Mouse (Mus musculus): Measurements from ENCODE around the gene Chit1. TPM values are rescaled to one million over a fixed set of nuclear protein-coding genes. Genes with fewer than 3 reads are reported as not detected.

Gene Chit1
- 0.13 TPM in 1 of 2 replicates, not detected in the other for polyA plus RNA-seq (2014; fragmentation: Nextera tagmentation; extraction: Ambion mirVana)

- Histone ChIP-seq H3K9ac (ENCODE audit: low read length) (no peak within 1 kb of the TSS), H3K4me1 (ENCODE audit: control insufficient read depth, insufficient read depth, low read length) (peaks cover 2% of the 10 kb centered on the region; the same call in 1 of the 2 replicates), H3K27ac (ENCODE audit: low read depth, low read length) (no peak within 1 kb of the TSS), H3K27me3 (replicated peaks; ENCODE audit: control insufficient read depth, insufficient read depth, low read length) (no peaks in the 10 kb centered on the region), H3K36me3 (ENCODE audit: control insufficient read depth, insufficient read depth, low read length) (no peaks in the 10 kb centered on the region), H3K4me3 (ENCODE audit: low read depth, low read length) (no peak within 1 kb of the TSS), H3K9me3 (replicated peaks; ENCODE audit: control insufficient read depth, low read length) (no peaks in the 10 kb centered on the region), H3K4me2 (ENCODE audit: low read length) (no peak within 1 kb of the TSS)
- DNase-seq (ENCODE audit: low spot score), result no peak
- no peak for ATAC-seq
- 78% methylated on average over 4 of the region's 4 CpGs for WGBS
Measured at GRCm38 (mm10) chr1:134110979-134111378, at the start of gene Chit1. TSS of gene Chit1 (plus strand) at chr1:134111242.

DNA sequence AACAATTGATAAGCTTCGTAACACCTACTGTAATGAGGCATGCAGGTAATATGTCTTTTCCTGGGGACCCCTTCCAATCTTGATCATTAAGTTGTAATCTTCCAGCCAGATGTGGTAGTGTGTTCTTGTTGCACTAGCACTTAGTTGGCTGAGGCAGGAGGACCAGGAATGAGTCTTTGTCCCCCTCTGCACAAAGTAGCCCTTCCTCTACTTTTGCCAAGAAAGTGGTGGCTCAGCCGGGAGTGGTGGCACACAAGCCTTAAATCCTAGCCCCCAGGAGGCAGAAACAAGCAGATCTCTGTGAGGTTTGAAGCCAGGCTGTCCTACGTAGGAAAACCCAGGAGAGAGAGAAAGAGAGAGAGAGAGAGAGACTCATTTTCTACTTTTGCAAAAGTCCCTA is 49.1 kb upstream of the Chit1 start:
- Histone ChIP-seq H3K9me3 (replicated peaks; ENCODE audit: control insufficient read depth, low read length) (no peaks in the 10 kb centered on the region), H3K27ac (ENCODE audit: low read depth, low read length) (peak overlapping the region; percentile 97), H3K36me3 (ENCODE audit: control insufficient read depth, insufficient read depth, low read length) (no peaks in the 10 kb centered on the region), H3K27me3 (replicated peaks; ENCODE audit: control insufficient read depth, insufficient read depth, low read length) (no peaks in the 10 kb centered on the region), H3K9ac (ENCODE audit: low read length) (peak overlapping the region; percentile 55; the same call in 1 of the 2 replicates), H3K4me2 (ENCODE audit: low read length) (peak overlapping the region; percentile 57), H3K4me1 (ENCODE audit: control insufficient read depth, insufficient read depth, low read length) (peaks cover 58% of the 10 kb centered on the region), H3K4me3 (ENCODE audit: low read depth, low read length) (no peak overlapping the region)
- DNase-seq (ENCODE audit: low spot score), result no peak
- ATAC-seq, result no peak
- WGBS, result 23% methylated on average over 3 of the region's 3 CpGs

DNA sequence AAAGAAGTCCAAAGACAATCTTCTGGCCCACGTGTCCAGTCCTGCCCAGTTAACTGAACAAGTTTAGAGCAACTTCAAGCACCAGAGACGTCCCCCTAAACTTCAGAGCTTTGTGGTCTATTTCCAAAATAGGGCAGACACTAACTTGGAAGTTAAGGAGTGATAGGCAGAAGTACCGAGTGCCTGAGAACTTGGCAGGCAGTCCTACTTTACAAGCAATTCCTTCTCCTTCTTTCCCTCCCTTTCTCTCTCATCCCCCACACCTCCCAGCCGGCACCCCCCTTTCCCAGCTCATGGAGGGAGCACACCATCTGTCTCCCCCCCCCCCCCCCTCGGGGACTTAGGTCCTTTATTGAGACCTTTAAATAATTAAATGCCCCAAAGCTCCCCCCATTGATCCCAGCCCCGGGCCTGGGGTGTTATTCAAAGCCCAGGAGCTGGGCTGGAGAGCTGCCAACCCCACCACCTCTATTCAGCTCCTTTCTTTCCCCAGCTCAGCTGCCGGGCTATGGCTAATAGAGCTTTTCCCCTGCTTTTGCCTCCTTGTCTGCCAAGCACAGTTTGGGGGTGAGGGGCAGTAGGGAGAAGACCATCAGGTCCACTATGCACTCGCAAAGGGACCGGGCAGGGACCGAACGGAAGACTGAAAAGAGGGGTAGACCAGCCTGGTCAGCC is 48.5 kb upstream of the Chit1 start:
- DNase-seq (ENCODE audit: low spot score) (peak; percentile 96), ATAC-seq (peak; percentile 62)
- H3K9me3 ChIP-seq (replicated peaks; ENCODE audit: control insufficient read depth, low read length), result no peaks in the 10 kb centered on the region
- H3K4me2 ChIP-seq (ENCODE audit: low read length), result peak overlapping the region; percentile 57
- H3K27me3 ChIP-seq (replicated peaks; ENCODE audit: control insufficient read depth, insufficient read depth, low read length), result no peaks in the 10 kb centered on the region
- H3K36me3 ChIP-seq (ENCODE audit: control insufficient read depth, insufficient read depth, low read length), result no peaks in the 10 kb centered on the region
- peak overlapping the region; percentile 17; the same call in 1 of the 2 replicates for H3K9ac ChIP-seq (ENCODE audit: low read length)
- H3K4me3 ChIP-seq (ENCODE audit: low read depth, low read length), result no peak overlapping the region
- WGBS, result under 1% methylated on average over 9 of the region's 11 CpGs
- peaks cover 62% of the 10 kb centered on the region for H3K4me1 ChIP-seq (ENCODE audit: control insufficient read depth, insufficient read depth, low read length)
- peak overlapping the region; percentile 97 for H3K27ac ChIP-seq (ENCODE audit: low read depth, low read length)

DNA sequence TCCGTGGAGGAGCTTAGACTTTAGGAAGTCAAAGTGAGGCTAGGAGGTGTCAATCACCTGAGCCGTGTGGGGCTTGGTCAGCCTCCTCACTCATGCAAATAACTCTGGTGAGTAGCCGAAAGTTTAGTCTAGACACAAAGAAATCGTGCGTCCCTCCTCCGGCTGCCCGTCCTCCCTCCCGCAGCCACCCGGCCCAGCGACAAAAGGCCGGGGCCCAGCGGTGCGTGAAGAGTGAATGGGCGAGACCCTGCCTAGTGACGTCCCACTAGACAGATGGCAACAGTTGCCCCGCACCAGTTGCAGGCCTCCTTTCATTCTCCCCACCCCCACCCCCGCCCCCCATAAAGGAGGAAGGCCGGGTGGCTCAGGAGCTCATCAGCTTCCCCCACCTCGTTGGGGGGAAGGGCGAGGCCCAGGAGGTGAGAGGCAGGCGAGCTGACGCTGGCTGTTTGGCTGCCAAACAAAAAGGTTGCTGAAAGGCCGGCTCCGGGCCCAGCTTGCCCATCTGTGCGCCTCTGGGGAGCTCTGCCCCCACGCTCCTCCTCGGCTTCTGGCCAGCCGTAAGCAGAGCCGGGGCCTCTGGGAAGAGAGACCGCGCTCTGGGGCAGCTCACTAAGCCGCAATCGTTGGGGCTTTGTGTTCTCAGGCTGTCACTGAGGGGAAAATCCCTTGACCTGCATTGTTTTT is 47.8 kb upstream of the Chit1 start:
- WGBS, result under 1% methylated on average over 32 of the region's 33 CpGs
- Histone ChIP-seq H3K9ac (ENCODE audit: low read length) (peak overlapping the region; percentile 17), H3K27me3 (replicated peaks; ENCODE audit: control insufficient read depth, insufficient read depth, low read length) (no peaks in the 10 kb centered on the region), H3K36me3 (ENCODE audit: control insufficient read depth, insufficient read depth, low read length) (no peaks in the 10 kb centered on the region), H3K4me2 (ENCODE audit: low read length) (peak overlapping the region; percentile 37), H3K9me3 (replicated peaks; ENCODE audit: control insufficient read depth, low read length) (no peaks in the 10 kb centered on the region), H3K4me3 (ENCODE audit: low read depth, low read length) (no peak overlapping the region), H3K4me1 (ENCODE audit: control insufficient read depth, insufficient read depth, low read length) (peaks cover 62% of the 10 kb centered on the region), H3K27ac (ENCODE audit: low read depth, low read length) (peak overlapping the region; percentile 97)
- peak; percentile 96 for DNase-seq (ENCODE audit: low spot score)
- ATAC-seq, result peak; percentile 78

DNA sequence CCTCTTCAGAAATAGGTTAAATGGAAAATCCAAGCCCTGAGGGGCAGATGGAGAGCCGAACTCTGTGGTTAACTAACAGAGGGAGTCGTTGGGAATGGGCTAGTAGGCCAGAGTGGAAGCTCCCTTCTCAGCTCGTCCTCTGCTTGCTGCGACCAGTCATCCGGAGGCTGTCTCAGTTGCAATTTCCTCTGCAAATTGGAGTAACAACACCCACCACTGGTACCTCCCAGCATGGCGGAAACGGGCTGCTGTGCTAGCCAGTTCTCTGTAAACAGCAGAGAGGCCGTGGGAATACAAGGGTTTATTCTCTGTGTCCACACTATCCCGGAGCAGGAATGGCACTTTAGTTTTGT is 47.3 kb upstream of the Chit1 start:
- WGBS, result 2% methylated on average over 9 of the region's 9 CpGs
- Histone ChIP-seq H3K9ac (ENCODE audit: low read length) (peak overlapping the region; percentile 17), H3K9me3 (replicated peaks; ENCODE audit: control insufficient read depth, low read length) (no peaks in the 10 kb centered on the region), H3K27ac (ENCODE audit: low read depth, low read length) (peak overlapping the region; percentile 97), H3K36me3 (ENCODE audit: control insufficient read depth, insufficient read depth, low read length) (no peaks in the 10 kb centered on the region), H3K4me3 (ENCODE audit: low read depth, low read length) (no peak overlapping the region), H3K4me1 (ENCODE audit: control insufficient read depth, insufficient read depth, low read length) (peaks cover 62% of the 10 kb centered on the region), H3K27me3 (replicated peaks; ENCODE audit: control insufficient read depth, insufficient read depth, low read length) (no peaks in the 10 kb centered on the region), H3K4me2 (ENCODE audit: low read length) (peak overlapping the region; percentile 37)
- DNase-seq (ENCODE audit: low spot score) (no peak), ATAC-seq (peak; percentile 6; the same call in 1 of the 2 replicates)

DNA sequence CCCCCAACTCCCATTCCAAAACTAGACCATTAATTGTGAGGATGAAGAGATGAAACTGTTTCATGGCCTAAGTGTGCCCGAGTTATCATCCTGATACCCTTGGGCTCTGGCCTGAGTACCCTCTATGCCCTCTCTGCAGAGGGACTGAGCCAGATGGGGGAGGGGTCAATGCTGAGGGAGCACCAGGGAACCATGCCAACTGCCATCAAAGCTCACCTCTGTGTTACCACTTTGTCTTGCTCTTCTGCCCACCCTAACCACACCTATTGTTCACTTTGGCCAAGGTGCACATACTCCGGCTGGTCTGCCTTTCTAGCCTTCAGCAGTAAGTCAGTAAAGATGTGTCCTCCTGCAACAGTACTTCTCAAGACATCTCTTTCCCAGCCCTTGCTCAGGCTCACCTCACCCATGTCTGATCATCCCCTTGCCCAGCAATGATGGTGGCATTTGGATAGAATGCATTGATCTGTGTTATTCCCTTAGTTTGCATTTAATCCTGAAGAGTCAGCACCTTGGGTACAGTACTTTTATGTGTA is 46.7 kb upstream of the Chit1 start:
- Histone ChIP-seq H3K27ac (ENCODE audit: low read depth, low read length) (peak overlapping the region; percentile 97), H3K4me1 (ENCODE audit: control insufficient read depth, insufficient read depth, low read length) (peaks cover 64% of the 10 kb centered on the region), H3K4me2 (ENCODE audit: low read length) (peak overlapping the region; percentile 37), H3K9ac (ENCODE audit: low read length) (peak overlapping the region; percentile 17), H3K4me3 (ENCODE audit: low read depth, low read length) (no peak overlapping the region), H3K9me3 (replicated peaks; ENCODE audit: control insufficient read depth, low read length) (no peaks in the 10 kb centered on the region), H3K27me3 (replicated peaks; ENCODE audit: control insufficient read depth, insufficient read depth, low read length) (no peaks in the 10 kb centered on the region), H3K36me3 (ENCODE audit: control insufficient read depth, insufficient read depth, low read length) (no peaks in the 10 kb centered on the region)
- ATAC-seq, result no peak
- no peak for DNase-seq (ENCODE audit: low spot score)
- WGBS, result 44% methylated on average over 2 of the region's 2 CpGs

- Histone ChIP-seq H3K4me2 (ENCODE audit: low read length) (no peak overlapping the region), H3K9me3 (replicated peaks; ENCODE audit: control insufficient read depth, low read length) (no peaks in the 10 kb centered on the region), H3K9ac (ENCODE audit: low read length) (no peak overlapping the region), H3K36me3 (ENCODE audit: control insufficient read depth, insufficient read depth, low read length) (no peaks in the 10 kb centered on the region), H3K4me3 (ENCODE audit: low read depth, low read length) (no peak overlapping the region), H3K27ac (ENCODE audit: low read depth, low read length) (peak overlapping the region; percentile 97), H3K27me3 (replicated peaks; ENCODE audit: control insufficient read depth, insufficient read depth, low read length) (no peaks in the 10 kb centered on the region), H3K4me1 (ENCODE audit: control insufficient read depth, insufficient read depth, low read length) (peaks cover 65% of the 10 kb centered on the region)
- WGBS, result 70% methylated on average over 4 of the region's 4 CpGs
- ATAC-seq, result no peak
- no peak for DNase-seq (ENCODE audit: low spot score)
Measured at GRCm38 (mm10) chr1:134065241-134065809, 45.7 kb upstream of the Chit1 start.

- DNase-seq (ENCODE audit: low spot score) (no peak), ATAC-seq (no peak)
- peak overlapping the region; percentile 31; the same call in 1 of the 2 replicates for H3K27ac ChIP-seq (ENCODE audit: low read depth, low read length)
- H3K4me2 ChIP-seq (ENCODE audit: low read length), result no peak overlapping the region
- no peaks in the 10 kb centered on the region for H3K27me3 ChIP-seq (replicated peaks; ENCODE audit: control insufficient read depth, insufficient read depth, low read length)
- no peaks in the 10 kb centered on the region for H3K36me3 ChIP-seq (ENCODE audit: control insufficient read depth, insufficient read depth, low read length)
- 64% methylated on average over 3 of the region's 3 CpGs for WGBS
- no peaks in the 10 kb centered on the region for H3K9me3 ChIP-seq (replicated peaks; ENCODE audit: control insufficient read depth, low read length)
- peaks cover 64% of the 10 kb centered on the region for H3K4me1 ChIP-seq (ENCODE audit: control insufficient read depth, insufficient read depth, low read length)
- no peak overlapping the region for H3K9ac ChIP-seq (ENCODE audit: low read length)
- H3K4me3 ChIP-seq (ENCODE audit: low read depth, low read length), result no peak overlapping the region
Measured at GRCm38 (mm10) chr1:134066554-134066953, 44.5 kb upstream of the Chit1 start.

Measured in forebrain, embryonic 14.5 days (tissue).